Mouse (Mus musculus): ENCODE measurements around the gene Leng8. TPM values are rescaled to one million over a fixed set of nuclear protein-coding genes. Genes with fewer than 3 reads are reported as not detected.
A peak's percentile ranks its signal among the peaks of the same experiment; 100 is the strongest.

Gene Leng8
- polyA plus RNA-seq, 1 experiment from 2014 or later: 62.2 TPM

DNA sequence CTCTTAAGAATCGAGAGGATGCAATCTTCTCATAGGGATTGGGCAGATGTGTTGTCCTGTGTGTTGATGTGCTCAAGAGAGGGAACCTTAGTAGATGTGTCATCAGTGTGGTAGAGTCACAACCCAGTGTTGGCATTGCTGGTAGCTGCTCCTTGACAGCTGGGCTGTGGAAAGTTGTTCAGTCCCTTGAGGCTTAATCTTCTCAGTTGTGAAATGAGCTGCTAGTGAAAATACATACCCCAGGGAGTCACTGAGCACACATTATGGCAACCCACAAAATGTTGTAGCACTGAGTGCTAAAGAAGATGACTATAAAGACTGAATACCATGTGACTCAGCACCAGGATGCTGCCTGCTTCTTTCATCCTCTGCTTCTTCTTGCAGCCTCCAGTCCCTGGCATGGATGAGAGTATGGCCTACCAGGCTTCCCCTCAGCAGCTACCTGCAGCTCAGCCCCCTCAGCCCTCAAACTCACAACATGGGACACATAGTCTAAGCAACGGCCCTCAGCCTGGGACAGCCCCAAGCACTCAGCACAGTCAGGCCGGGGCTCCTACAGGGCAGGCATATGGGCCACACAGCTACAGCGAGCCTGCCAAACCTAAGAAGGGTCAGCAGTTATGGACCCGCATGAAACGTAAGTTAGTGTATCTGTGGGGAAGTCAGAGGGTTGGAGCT, 4.9 kb downstream of the Leng8 start:
- Histone ChIP-seq H3K4me1 (replicated peaks) (peaks cover 9% of the 10 kb centered on the region), H3K4me3 (replicated peaks) (no peak overlapping the region), H3K27ac (no peak overlapping the region), H3K9me3 (no peaks in the 10 kb centered on the region), H3K36me3 (peaks cover 87% of the 10 kb centered on the region), H3K4me2 (no peak overlapping the region), H3K9ac (replicated peaks) (no peak overlapping the region), H3K27me3 (no peaks in the 10 kb centered on the region)
- ATAC-seq (ENCODE audit: insufficient number of reproducible peaks, insufficient read depth, low FRiP score, low TSS enrichment, low read depth): no peak
- WGBS: 93% methylated on average over 6 of the region's 6 CpGs

DNA sequence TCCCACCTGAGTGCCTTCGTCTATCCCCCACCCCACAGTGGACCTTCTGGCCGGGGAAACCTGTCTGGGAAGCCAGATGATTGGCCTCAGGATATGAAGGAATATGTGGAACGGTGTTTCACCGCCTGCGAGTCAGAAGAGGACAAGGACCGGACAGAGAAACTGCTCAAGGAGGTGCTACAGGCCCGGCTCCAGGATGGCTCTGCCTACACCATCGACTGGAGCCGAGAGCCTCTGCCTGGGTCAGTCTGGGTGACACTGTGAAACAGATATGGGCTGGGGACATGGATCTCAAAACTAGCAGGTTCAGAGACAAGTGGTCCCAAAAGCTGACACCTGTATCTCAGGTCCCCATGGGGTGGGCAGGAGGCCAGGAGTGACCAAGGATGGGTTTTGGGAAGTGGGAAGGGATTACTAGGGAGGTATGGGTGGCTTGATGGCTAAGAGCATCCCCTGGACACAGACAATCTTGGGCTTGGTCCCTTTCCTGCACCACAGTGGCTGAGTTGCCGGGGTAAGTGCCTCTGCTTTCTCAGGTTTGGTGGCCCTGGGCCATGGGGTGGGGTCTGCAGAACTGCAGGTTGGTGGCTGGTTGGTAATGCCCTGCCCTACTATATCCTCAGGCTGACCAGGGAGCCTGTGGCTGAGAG, 6.1 kb downstream of the Leng8 start:
- Histone ChIP-seq H3K9ac (replicated peaks) (no peak overlapping the region), H3K9me3 (no peaks in the 10 kb centered on the region), H3K27me3 (no peaks in the 10 kb centered on the region), H3K4me2 (no peak overlapping the region), H3K36me3 (peaks cover 99% of the 10 kb centered on the region), H3K4me3 (replicated peaks) (no peak overlapping the region), H3K27ac (no peak overlapping the region), H3K4me1 (replicated peaks) (peaks cover 8% of the 10 kb centered on the region)
- WGBS: 94% methylated on average over 10 of the region's 10 CpGs
- ATAC-seq (ENCODE audit: insufficient number of reproducible peaks, insufficient read depth, low FRiP score, low TSS enrichment, low read depth): no peak

DNA sequence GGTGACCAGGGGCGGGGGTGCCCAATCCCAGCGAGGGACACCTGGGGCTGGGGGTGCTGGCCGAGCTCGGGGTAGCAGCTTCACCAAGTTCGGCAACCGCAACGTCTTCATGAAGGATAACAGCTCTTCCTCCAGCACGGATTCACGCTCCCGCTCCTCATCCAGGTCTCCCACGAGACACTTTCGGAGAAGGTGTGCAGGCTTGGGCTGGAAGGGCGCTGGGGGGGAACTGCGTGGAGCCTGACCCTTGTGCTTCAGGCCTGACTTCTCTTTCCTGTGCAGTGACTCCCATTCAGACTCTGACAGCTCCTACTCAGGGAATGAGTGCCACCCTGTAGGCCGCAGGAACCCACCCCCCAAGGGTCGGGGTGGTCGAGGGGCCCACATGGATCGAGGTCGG, 6.7 kb downstream of the Leng8 start:
- WGBS: 94% methylated on average over 19 of the region's 19 CpGs
- H3K36me3 ChIP-seq: peaks cover 98% of the 10 kb centered on the region
- no peak overlapping the region for H3K9ac ChIP-seq (replicated peaks)
- H3K9me3 ChIP-seq: no peaks in the 10 kb centered on the region
- no peak overlapping the region for H3K4me3 ChIP-seq (replicated peaks)
- no peaks in the 10 kb centered on the region for H3K27me3 ChIP-seq
- peaks cover 8% of the 10 kb centered on the region for H3K4me1 ChIP-seq (replicated peaks)
- H3K4me2 ChIP-seq: no peak overlapping the region
- H3K27ac ChIP-seq: no peak overlapping the region
- ATAC-seq (ENCODE audit: insufficient number of reproducible peaks, insufficient read depth, low FRiP score, low TSS enrichment, low read depth): no peak

DNA sequence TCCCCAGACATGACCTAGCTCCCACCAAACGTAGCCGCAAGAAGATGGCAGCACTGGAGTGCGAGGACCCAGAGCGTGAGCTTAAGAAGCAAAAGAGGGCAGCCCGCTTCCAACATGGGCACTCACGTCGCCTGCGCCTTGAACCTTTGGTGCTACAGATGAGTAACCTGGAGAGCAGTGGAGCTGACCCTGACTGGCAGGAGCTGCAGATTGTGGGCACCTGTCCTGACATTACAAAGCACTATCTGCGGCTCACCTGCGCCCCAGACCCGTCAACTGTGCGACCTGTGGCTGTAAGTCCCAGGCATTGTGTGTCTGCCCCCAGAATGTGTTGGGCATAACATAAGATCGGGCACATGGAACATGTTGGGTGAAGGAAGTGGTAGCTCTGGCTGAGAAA, 7.2 kb downstream of the Leng8 start:
- Histone ChIP-seq H3K4me3 (replicated peaks) (no peak overlapping the region), H3K4me2 (no peak overlapping the region), H3K36me3 (peaks cover 92% of the 10 kb centered on the region), H3K9ac (replicated peaks) (no peak overlapping the region), H3K4me1 (replicated peaks) (peaks cover 9% of the 10 kb centered on the region), H3K27me3 (no peaks in the 10 kb centered on the region), H3K9me3 (no peaks in the 10 kb centered on the region), H3K27ac (no peak overlapping the region)
- ATAC-seq (ENCODE audit: insufficient number of reproducible peaks, insufficient read depth, low FRiP score, low TSS enrichment, low read depth): no peak
- 97% methylated on average over 13 of the region's 13 CpGs for WGBS

DNA sequence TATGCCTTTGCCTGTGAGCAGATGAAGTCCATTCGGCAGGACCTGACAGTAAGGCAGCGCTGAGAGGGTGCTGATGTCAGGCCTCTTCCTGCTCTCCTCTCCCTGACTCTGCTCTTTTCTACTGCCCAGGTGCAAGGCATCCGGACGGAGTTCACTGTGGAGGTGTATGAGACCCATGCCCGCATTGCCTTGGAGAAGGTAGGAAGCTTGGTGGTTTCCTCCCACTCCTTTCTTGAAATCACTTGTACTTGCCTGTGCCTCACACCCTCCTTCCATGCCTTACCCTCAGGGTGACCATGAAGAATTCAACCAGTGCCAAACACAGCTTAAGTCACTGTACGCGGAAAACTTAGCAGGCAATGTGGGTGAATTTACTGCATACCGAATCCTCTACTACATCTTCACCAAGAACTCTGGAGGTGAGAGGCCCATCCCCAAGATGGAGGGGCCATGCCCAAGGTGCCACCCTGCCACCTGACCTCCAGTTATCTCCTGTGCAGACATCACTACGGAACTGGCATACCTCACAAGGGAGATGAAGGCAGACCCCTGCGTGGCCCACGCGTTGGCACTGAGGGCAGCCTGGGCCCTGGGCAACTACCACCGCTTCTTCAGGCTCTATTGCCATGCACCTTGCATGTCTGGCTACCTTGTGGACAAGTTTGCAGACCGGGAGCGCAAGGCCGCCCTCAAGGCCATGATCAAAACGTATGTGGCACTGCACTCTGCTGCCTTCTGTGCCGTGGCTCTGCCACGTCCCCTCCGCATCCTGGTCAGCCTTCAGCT, 8.1 kb downstream of the Leng8 start:
- no peak overlapping the region for H3K27ac ChIP-seq
- H3K4me1 ChIP-seq (replicated peaks): peaks cover 10% of the 10 kb centered on the region
- no peak overlapping the region for H3K4me2 ChIP-seq
- 96% methylated on average over 20 of the region's 20 CpGs for WGBS
- H3K36me3 ChIP-seq: peaks cover 83% of the 10 kb centered on the region
- no peak for ATAC-seq (ENCODE audit: insufficient number of reproducible peaks, insufficient read depth, low FRiP score, low TSS enrichment, low read depth)
- no peaks in the 10 kb centered on the region for H3K9me3 ChIP-seq
- no peak overlapping the region for H3K4me3 ChIP-seq (replicated peaks)
- H3K9ac ChIP-seq (replicated peaks): no peak overlapping the region
- no peaks in the 10 kb centered on the region for H3K27me3 ChIP-seq

DNA sequence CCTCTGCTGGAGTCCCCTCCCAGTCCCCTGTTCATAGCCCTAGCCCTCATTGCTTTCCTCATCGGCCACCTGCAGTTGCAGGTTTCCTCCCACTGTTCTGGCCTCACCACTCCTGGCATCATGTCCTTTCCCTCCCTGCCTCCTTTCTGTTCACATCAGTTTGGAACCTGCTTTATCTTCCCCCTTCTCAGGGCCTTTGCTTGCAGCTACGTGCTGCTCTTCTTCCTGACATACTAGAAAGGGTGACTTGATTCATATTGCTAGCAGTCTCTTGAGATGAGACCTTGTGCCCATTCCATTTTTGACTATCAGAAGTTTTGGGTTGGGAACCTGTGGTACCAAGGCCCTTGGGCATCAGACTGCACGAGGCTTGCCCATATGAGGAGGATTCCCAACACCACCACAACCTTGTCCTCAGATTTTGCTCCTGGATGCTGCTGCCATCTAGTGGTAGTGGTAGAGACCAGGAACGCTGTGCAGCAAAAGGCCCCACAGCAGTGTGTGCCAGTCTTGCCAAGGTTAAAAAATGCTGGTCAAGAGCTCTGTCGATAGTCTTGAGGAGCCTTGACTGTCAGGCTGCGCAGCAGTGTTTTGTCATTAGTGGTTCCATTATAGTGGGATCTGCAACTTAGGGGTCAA, 8.8 kb downstream of the Leng8 start:
- Histone ChIP-seq H3K27ac (no peak overlapping the region), H3K9ac (replicated peaks) (no peak overlapping the region), H3K27me3 (peaks cover 7% of the 10 kb centered on the region), H3K4me1 (replicated peaks) (peaks cover 17% of the 10 kb centered on the region), H3K4me2 (no peak overlapping the region), H3K9me3 (no peaks in the 10 kb centered on the region), H3K36me3 (peaks cover 76% of the 10 kb centered on the region), H3K4me3 (replicated peaks) (no peak overlapping the region)
- no peak for ATAC-seq (ENCODE audit: insufficient number of reproducible peaks, insufficient read depth, low FRiP score, low TSS enrichment, low read depth)
- 73% methylated on average over 6 of the region's 6 CpGs for WGBS

DNA sequence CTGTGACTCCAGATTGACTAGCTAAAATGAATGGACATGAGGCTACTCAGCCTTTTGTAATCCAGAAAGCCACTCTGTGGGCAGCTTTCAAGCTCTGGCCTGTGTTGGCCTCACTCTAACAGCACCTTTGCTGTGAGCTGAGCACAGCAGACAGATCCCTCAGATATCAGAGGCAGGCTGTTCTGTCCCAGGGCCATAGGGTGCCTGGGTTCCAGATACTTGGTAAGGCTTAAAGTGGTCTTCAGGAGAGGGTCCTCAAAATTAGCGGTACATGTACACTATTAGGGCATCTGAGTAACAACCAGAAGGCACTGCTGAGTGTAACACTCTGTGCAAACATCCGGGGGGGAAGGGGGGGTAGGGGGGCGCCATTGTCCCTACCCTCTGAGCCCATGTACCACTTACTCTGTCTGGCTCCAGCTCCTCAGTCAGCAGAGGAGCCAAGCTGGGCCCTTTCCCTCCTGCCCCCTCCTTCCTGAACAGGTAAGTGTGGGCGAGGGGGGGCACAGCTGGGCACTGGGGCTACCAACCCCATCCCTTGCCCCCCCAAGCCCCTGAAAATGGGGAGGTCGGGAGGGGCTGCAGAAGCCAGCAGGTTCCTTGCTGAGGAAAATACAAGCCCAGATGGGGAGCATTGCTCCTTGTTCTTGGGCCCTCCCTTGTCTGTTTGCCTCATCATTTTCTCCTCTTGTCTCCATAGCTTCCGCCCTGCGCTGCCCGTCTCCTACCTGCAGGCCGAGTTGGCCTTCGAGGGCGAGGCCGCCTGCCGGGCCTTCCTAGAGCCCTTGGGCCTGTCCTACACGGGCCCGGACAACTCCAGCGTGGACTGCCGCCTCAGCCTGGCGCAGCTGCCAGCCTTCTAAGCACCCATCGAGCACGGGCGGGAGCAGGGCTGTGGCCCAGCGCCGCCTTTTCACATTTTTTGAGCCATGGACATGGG, 9.7 kb downstream of the Leng8 start:
- WGBS: 94% methylated on average over 23 of the region's 23 CpGs
- H3K4me3 ChIP-seq (replicated peaks): no peak overlapping the region
- no peaks in the 10 kb centered on the region for H3K9me3 ChIP-seq
- peaks cover 22% of the 10 kb centered on the region for H3K4me1 ChIP-seq (replicated peaks)
- peaks cover 76% of the 10 kb centered on the region for H3K36me3 ChIP-seq
- ATAC-seq (ENCODE audit: insufficient number of reproducible peaks, insufficient read depth, low FRiP score, low TSS enrichment, low read depth): no peak
- H3K9ac ChIP-seq (replicated peaks): no peak overlapping the region
- no peak overlapping the region for H3K4me2 ChIP-seq
- peaks cover 15% of the 10 kb centered on the region for H3K27me3 ChIP-seq
- H3K27ac ChIP-seq: no peak overlapping the region

DNA sequence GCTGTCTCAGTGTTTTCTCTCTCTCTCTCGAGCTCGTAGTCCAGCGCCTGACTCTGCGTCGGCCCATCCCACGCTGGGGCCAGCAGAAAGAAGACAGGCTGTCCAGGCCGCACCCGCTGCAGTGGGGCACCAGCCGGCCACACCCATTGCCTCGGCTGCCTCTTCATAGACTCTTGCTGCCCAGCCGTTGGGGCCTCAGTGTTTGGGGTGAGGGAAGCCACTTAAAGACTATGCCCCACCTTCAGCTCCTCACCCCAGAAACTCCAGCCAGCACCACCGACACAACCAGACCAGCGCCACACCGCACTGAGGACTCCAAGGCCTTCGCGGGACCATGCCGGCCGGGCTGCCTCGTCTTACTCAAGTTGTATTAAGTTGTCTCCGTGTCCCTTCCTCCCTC, 10.5 kb downstream of the Leng8 start:
- no peak overlapping the region for H3K9ac ChIP-seq (replicated peaks)
- H3K4me2 ChIP-seq: no peak overlapping the region
- WGBS: 92% methylated on average over 19 of the region's 20 CpGs
- peaks cover 24% of the 10 kb centered on the region for H3K27me3 ChIP-seq
- no peaks in the 10 kb centered on the region for H3K9me3 ChIP-seq
- no peak overlapping the region for H3K27ac ChIP-seq
- no peak for ATAC-seq (ENCODE audit: insufficient number of reproducible peaks, insufficient read depth, low FRiP score, low TSS enrichment, low read depth)
- no peak overlapping the region for H3K4me3 ChIP-seq (replicated peaks)
- peaks cover 22% of the 10 kb centered on the region for H3K4me1 ChIP-seq (replicated peaks)
- peaks cover 67% of the 10 kb centered on the region for H3K36me3 ChIP-seq

DNA sequence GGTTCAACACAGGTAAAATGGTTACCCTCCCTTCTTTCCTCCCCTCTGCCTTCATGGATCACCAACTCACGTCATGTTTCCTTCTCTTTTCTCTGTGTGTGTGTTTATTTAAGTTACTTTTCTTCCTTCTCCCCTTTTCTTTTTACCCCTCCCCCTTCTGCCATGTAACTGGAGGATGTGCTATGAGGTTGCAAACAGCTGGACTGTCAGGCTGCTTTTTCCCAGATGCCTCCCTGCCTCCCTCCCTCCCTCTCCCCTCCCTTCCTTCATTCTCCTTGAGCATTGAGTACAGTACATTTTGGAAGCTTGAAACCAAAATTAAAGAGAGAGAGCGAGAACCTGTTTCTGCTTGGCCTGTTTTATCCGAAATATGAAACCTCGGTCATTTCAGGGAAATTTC, 11.0 kb downstream of the Leng8 start:
- Histone ChIP-seq H3K4me2 (peak overlapping the region; percentile 88; the same call in 1 of the 2 replicates), H3K9ac (replicated peaks) (no peak overlapping the region), H3K4me3 (replicated peaks) (no peak overlapping the region), H3K27ac (no peak overlapping the region), H3K9me3 (no peaks in the 10 kb centered on the region), H3K36me3 (peaks cover 62% of the 10 kb centered on the region), H3K27me3 (peaks cover 28% of the 10 kb centered on the region), H3K4me1 (replicated peaks) (peaks cover 22% of the 10 kb centered on the region)
- 87% methylated on average over 4 of the region's 4 CpGs for WGBS
- no peak for ATAC-seq (ENCODE audit: insufficient number of reproducible peaks, insufficient read depth, low FRiP score, low TSS enrichment, low read depth)

DNA sequence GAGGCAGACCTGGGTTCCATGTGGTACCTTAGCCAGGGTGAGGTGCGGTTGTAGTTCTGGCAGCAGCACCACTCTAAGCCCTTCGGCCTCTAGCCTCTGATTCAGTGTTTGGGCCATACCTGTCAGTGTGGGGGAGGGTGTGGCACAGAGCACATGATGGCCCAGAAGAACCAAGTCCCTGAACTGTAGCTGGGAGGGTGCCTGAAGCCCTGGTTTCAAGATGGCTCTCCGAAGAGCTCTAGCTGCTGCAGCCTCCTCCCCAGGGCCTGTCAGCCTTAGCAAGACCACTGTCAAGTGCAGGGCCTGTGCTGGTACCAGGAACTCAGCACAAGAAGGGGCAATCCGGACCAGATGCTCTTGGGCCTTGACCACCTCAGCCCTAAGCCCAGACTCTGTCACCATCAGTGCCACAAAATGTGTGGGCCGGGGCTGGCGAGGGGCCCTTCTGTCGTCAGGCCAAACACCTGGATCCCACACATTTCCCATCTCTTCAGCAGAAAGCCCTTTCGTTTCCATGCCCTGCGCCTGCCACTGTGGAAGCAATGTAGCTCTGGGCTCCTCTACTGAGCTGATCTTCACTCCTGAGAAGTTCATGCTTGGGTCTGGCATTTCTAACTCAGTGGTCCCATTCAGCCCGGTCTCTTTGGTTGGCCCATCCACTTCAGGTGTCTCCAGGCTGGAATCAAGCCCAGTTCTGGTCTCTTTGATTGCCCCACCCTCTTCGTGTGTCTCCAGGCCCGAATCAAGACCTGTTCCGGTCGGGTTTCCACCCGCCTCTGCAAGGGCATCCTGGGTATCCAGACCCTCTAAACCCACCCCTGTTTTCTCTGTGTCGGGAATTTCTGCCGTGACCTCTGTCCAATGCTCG, 11.7 kb downstream of the Leng8 start:
- 27% methylated on average over 18 of the region's 18 CpGs for WGBS

More for the DNA sequence above, 11.7 kb downstream of the Leng8 start:
- H3K4me1 ChIP-seq (replicated peaks): peaks cover 22% of the 10 kb centered on the region
- H3K9me3 ChIP-seq: no peaks in the 10 kb centered on the region
- H3K36me3 ChIP-seq: peaks cover 55% of the 10 kb centered on the region
- peaks cover 30% of the 10 kb centered on the region for H3K27me3 ChIP-seq
- H3K9ac ChIP-seq (replicated peaks): peak overlapping the region; percentile 73
- H3K4me3 ChIP-seq (replicated peaks): peak overlapping the region; percentile 67
- H3K27ac ChIP-seq: peak overlapping the region; percentile 76
- ATAC-seq (ENCODE audit: insufficient number of reproducible peaks, insufficient read depth, low FRiP score, low TSS enrichment, low read depth): no peak
- peak overlapping the region; percentile 88 for H3K4me2 ChIP-seq
